Mouse (Mus musculus) CD8-positive naive resting alpha-beta T cell, adult 2 months (primary cell): ENCODE results near the gene Edc4.

Experiments used
- DNase-seq, 2 experiments: peaks; one replicate each; pipeline ENCODE4 v3.0.0; 2022; ENCODE audit warnings: low read depth in 2 of 2, low spot score in 2 of 2

Gene Edc4

DNA sequence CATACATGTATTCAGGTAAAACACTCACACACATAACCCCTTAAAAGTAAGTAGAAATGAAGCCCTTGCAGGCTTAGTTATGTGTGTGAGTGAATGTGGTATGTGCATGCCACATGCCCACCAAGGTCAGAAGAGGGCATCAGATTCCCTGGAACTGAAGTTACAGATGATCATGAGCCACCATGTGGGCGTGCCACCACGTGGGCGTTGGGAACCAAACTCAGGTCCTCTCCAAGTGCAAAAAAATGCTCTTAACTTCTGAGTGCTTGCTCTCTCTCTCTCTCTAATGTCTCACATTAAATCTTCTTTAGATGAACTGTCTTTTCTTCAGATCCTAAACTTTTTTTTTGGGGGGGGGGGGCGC is 57.6 kb downstream of the Edc4 start, which contains the start of gene Psmb10:
TSS of gene Psmb10 (minus strand) at position 139 of the 364 bp plus-strand sequence.
- DNase-seq, result no peak

DNA sequence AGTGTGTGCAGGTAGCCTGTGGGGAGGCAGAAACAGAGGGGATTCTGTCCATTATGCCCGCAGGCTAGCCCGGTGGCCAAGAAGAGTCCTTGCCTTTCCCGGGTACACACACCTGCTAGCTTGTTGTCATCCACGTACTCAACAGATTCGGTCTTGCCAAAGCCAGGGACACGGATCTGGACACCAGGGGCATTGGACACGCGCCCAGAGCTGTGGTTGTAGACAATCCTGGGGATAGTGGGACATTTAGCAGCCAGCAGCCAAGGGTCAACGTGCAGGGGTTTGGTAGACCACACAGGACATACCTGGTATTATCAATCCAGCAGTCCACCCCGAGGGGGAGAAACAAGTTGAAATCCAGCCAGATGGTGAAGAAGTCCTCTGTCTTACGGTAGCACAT is 61.3 kb downstream of the Edc4 start:
- DNase-seq, result no peak

DNA sequence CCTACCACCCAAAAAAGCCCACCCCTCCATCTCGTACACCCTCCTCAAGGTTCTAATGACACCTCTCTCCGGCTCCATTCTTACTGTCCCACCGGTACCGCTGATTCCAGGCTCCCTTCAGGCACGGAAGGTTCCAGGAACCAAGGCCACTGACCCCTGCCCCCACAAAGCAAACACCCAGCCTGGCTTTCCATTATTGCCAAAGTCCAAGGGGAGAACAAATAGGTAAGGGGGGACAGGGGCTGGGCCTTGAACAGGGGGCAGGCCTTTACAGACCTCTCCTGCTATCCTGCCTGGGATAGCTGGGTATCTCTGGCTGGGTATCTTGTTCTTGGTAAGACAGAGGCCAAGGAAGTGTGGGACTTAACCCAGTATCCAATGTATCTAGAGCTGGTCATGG is 61.9 kb downstream of the Edc4 start:
- DNase-seq, result no peak

DNA sequence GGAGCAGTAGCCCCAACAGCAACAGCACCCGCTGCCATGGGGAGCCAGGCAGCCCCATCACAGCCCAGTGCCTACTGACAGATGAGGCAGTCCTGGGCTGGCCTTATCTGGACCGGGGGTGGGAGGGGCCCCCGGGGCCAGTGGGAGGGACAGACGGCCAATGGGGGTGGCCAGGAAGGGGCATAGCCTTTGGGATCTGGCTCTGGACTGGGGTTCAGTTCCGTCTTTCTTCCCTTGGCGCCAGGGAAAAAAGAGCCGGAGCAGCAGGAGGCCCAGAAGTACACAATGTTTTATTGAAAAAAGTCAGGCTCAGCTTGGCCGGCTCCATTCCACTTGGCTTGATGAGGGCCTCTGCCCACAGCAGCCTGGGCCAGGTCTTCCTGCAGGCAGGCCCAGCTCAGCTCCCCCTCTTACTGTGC is 62.6 kb downstream of the Edc4 start, which contains the start of gene Lcat:
TSS of gene Lcat (minus strand) at position 62 of the 419 bp plus-strand sequence.
- DNase-seq, result no peak
